Mouse (Mus musculus) ovary, postnatal 14 days (tissue): Measurements from ENCODE around the gene Vrk2.

Experiments used
- DNase-seq: peaks from one replicate; pipeline ENCODE4 v3.0.0; 2022; ENCODE audit warnings: low spot score

Gene Vrk2

GRCm38 (mm10) chr11:26537816-26538215 is 56.0 kb downstream of the Vrk2 start:
- no peak for DNase-seq

GRCm38 (mm10) chr11:26533828-26534119 is 60.0 kb downstream of the Vrk2 start:
- DNase-seq = no peak

GRCm38 (mm10) chr11:26532994-26533827 is 60.6 kb downstream of the Vrk2 start:
- DNase-seq = no peak

GRCm38 (mm10) chr11:26526861-26527260 is 66.9 kb downstream of the Vrk2 start:
- no peak for DNase-seq

- DNase-seq = no peak
Measured at GRCm38 (mm10) chr11:26518991-26519390, 74.8 kb downstream of the Vrk2 start.

- DNase-seq = no peak
Measured at GRCm38 (mm10) chr11:26516086-26516485, 77.7 kb downstream of the Vrk2 start.

GRCm38 (mm10) chr11:26513683-26514082 is 80.1 kb downstream of the Vrk2 start:
- no peak for DNase-seq

GRCm38 (mm10) chr11:26495951-26496350 is 97.8 kb downstream of the Vrk2 start:
- DNase-seq = no peak

- peak; percentile 15 for DNase-seq
Measured at GRCm38 (mm10) chr11:26489761-26490466, 103.9 kb downstream of the Vrk2 start.

- DNase-seq = no peak
Measured at GRCm38 (mm10) chr11:26481691-26482242, 112.0 kb downstream of the Vrk2 start.

GRCm38 (mm10) chr11:26477037-26477739 is 116.6 kb downstream of the Vrk2 start:
- DNase-seq = no peak

- DNase-seq = no peak
Measured at GRCm38 (mm10) chr11:26454081-26454480, 139.7 kb downstream of the Vrk2 start.

- DNase-seq = no peak
Measured at GRCm38 (mm10) chr11:26452693-26453092, 141.1 kb downstream of the Vrk2 start.

GRCm38 (mm10) chr11:26451228-26451627 is 142.6 kb downstream of the Vrk2 start:
- DNase-seq = no peak

- DNase-seq = no peak
Measured at GRCm38 (mm10) chr11:26450636-26451035, 143.2 kb downstream of the Vrk2 start.

- DNase-seq = no peak
Measured at GRCm38 (mm10) chr11:26449789-26450188, 144.0 kb downstream of the Vrk2 start.

GRCm38 (mm10) chr11:26444374-26444773 is 149.4 kb downstream of the Vrk2 start:
- no peak for DNase-seq

GRCm38 (mm10) chr11:26441121-26441520 is 152.7 kb downstream of the Vrk2 start:
- no peak for DNase-seq

GRCm38 (mm10) chr11:26437818-26438217 is 156.0 kb downstream of the Vrk2 start:
- no peak for DNase-seq

- DNase-seq = no peak
Measured at GRCm38 (mm10) chr11:26434229-26434628, 159.6 kb downstream of the Vrk2 start.

- no peak for DNase-seq
Measured at GRCm38 (mm10) chr11:26421472-26421871, 172.3 kb downstream of the Vrk2 start.
